Mouse (Mus musculus) limb, embryonic 14.5 days (tissue): ENCODE data around the gene Cops3. TPM values are rescaled to one million over a fixed set of nuclear protein-coding genes. Genes with fewer than 3 reads are reported as not detected.

Experiments used
- ATAC-seq: fragments of 200-750 bp; cut with Nextera tagmentation; 2 replicates; pipeline ENCODE4 v1.8.0; 2017; ENCODE audit warnings: low read depth, moderate number of reproducible peaks, moderate TSS enrichment; ENCODE audit not compliant: low FRiP score
- DNase-seq: peaks from one replicate; pipeline ENCODE4 v3.0.0-alpha.2; 2015; ENCODE audit warnings: low spot score
- H3K27ac ChIP-seq: fragments of 300-500 bp; sonication (generic); replicated peaks from 2 replicates; pipeline ENCODE4 v1.5.1; 2014; ENCODE audit warnings: low read depth, mild to moderate bottlenecking, low read length, moderate library complexity, mixed read lengths
- H3K27me3 ChIP-seq: fragments of 300-500 bp; sonication (generic); 2 replicates; pipeline ENCODE4 v1.6.1; 2014; ENCODE audit warnings: low read length, mixed read lengths; ENCODE audit not compliant: control insufficient read depth, insufficient read depth
- H3K36me3 ChIP-seq: fragments of 300-500 bp; sonication (generic); 2 replicates; pipeline ENCODE4 v1.6.1; 2014; ENCODE audit warnings: mild to moderate bottlenecking, low read length, moderate library complexity, mixed read lengths; ENCODE audit not compliant: control insufficient read depth, insufficient read depth
- H3K4me1 ChIP-seq: fragments of 300-500 bp; sonication (generic); 2 replicates; pipeline ENCODE4 v1.6.1; 2014; ENCODE audit warnings: antibody characterized with exemption, low read length, mixed read lengths; ENCODE audit not compliant: control insufficient read depth, insufficient read depth
- H3K4me2 ChIP-seq: fragments of 300-500 bp; sonication (generic); replicated peaks from 2 replicates; pipeline ENCODE4 v1.6.1; 2014; ENCODE audit warnings: low read depth, mild to moderate bottlenecking, low read length, moderate library complexity; ENCODE audit not compliant: severe bottlenecking
- H3K4me3 ChIP-seq: fragments of 300-500 bp; sonication (generic); replicated peaks from 2 replicates; pipeline ENCODE4 v1.5.1; 2014; ENCODE audit warnings: low read length
- H3K9ac ChIP-seq: fragments of 300-500 bp; sonication (generic); 2 replicates; pipeline ENCODE4 v1.6.1; 2014; ENCODE audit warnings: mild to moderate bottlenecking, low read depth, low read length, moderate library complexity; ENCODE audit not compliant: severe bottlenecking
- H3K9me3 ChIP-seq: fragments of 300-500 bp; sonication (generic); 2 replicates; pipeline ENCODE4 v1.6.1; 2016; ENCODE audit warnings: low read length; ENCODE audit not compliant: control insufficient read depth
- POLR2A ChIP-seq: fragments of 200-500 bp; IDR thresholded peaks from 2 replicates; pipeline ENCODE4 v1.8.0; 2012; ENCODE audit warnings: inconsistent platforms, mild to moderate bottlenecking, moderate library complexity, borderline replicate concordance; ENCODE audit not compliant: insufficient read depth, insufficient read length; ENCODE audit errors: extremely low read depth
- WGBS: fragments of 180-500 bp; shearing (Covaris S2); extraction: QIAGEN DNeasy Blood & Tissue Kit; methylation state at CpG from one replicate; pipeline ENCODE4 v1.1.7; 2014; 5-methylcytosine and 5-hydroxymethylcytosine counted together
- polyA plus RNA-seq, 2 experiments: library from polyadenylated mRNA; depleted of rRNA in 1 of 2; stranded (reverse) in 1 of 2; unstranded in 1 of 2; fragments of >200 nt; fragmentation: Nextera tagmentation in 1 of 2; extraction: Ambion mirVana in 1 of 2; gene quantifications; 2 replicates each; pipeline versions ENCODE4 v1.2.1 to v1.2.3; 2012 to 2014

The Cops3 gene
- polyA plus RNA-seq, 2 experiments: 84.2 to 198 TPM

- Histone ChIP-seq H3K4me3 (peak overlapping the region; percentile 80), H3K4me2 (peak overlapping the region; percentile 72), H3K9ac (peak overlapping the region; percentile 98), H3K27me3 (no peaks in the 10 kb centered on the region), H3K36me3 (peaks cover 46% of the 10 kb centered on the region), H3K4me1 (peaks cover 8% of the 10 kb centered on the region), H3K9me3 (no peaks in the 10 kb centered on the region), H3K27ac (no peak overlapping the region)
- DNase-seq (no peak), ATAC-seq (no peak)
- WGBS: 69% methylated on average over 14 of the region's 14 CpGs
- no peak for TF ChIP-seq POLR2A
Observed at GRCm38 (mm10) chr11:59808170-59808960, 31.3 kb downstream of the Cops3 start.

- ATAC-seq (no peak), DNase-seq (no peak)
- Histone ChIP-seq H3K4me1 (peaks cover 8% of the 10 kb centered on the region), H3K4me2 (no peak overlapping the region), H3K27ac (no peak overlapping the region), H3K4me3 (no peak overlapping the region), H3K9me3 (no peaks in the 10 kb centered on the region), H3K9ac (no peak overlapping the region), H3K36me3 (peaks cover 73% of the 10 kb centered on the region), H3K27me3 (no peaks in the 10 kb centered on the region)
- no peak for TF ChIP-seq POLR2A
- 92% methylated on average over 2 of the region's 2 CpGs for WGBS
Observed at GRCm38 (mm10) chr11:59805656-59806055, 34.0 kb downstream of the Cops3 start.

DNA sequence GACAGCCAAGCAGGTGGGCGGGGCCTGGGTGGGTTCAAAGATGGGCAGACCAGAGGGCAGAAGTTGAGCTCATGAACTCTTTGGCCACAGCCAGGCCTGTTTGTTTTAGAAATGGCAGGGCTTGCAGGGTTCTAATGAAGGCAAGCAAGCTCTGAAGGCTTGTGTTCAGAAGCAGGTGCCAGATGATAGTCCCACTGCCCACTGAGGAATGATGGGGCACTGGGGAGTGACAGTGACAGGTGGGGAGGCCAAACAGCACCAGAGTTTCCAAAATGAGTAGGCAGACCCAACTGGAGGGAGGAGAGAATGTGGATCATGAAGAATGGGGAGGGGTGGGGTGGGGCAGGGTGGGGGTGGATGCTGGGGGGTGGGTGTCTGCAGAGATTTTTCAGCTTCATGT lies 34.4 kb downstream of the Cops3 start:
- TF ChIP-seq POLR2A: no peak
- no peak overlapping the region for H3K9ac ChIP-seq
- H3K36me3 ChIP-seq: peaks cover 77% of the 10 kb centered on the region
- H3K9me3 ChIP-seq: no peaks in the 10 kb centered on the region
- DNase-seq (no peak), ATAC-seq (no peak)
- no peaks in the 10 kb centered on the region for H3K27me3 ChIP-seq
- H3K4me1 ChIP-seq: peaks cover 8% of the 10 kb centered on the region
- no peak overlapping the region for H3K4me3 ChIP-seq
- no peak overlapping the region for H3K4me2 ChIP-seq
- no peak overlapping the region for H3K27ac ChIP-seq
- 85% methylated on average over 1 of the region's 1 CpGs for WGBS

DNA sequence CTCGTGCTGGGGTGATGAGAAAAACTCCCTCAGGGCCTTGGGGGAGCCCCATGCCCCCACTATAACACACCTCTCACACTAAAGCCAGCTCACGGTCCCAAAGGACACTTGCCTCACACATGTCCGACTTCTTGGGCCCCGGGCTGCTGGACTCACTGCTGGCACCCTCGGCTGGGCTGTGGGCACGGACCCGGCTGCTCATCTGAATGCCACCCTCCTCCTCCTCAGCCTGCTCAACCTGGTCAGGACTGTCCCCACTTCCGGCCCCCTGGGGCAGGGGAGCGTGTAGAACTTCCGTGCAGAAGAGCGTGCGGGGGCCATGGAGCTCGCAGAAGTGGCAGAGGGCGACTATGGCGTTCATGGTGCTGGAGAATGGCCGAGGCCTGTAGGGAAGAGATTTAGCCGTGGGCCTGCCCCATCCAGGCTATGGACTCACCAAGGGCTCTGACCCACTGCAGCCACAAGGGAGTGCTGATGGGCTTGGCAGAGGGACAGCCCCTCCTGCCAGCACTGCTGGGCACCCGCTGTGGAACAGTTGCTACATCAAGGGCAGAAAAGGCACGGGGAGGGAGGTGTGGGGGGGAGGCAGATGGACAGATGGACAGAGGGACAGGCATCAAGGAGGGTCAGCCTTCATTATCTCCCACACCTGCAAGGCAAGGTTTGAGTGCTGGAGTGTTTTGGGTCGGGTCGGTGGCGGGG lies 35.1 kb downstream of the Cops3 start:
- Histone ChIP-seq H3K4me2 (no peak overlapping the region), H3K4me1 (peaks cover 8% of the 10 kb centered on the region), H3K4me3 (no peak overlapping the region), H3K27me3 (no peaks in the 10 kb centered on the region), H3K9ac (no peak overlapping the region), H3K9me3 (no peaks in the 10 kb centered on the region), H3K27ac (no peak overlapping the region), H3K36me3 (peaks cover 83% of the 10 kb centered on the region)
- WGBS: 90% methylated on average over 22 of the region's 22 CpGs
- DNase-seq: no peak
- no peak for TF ChIP-seq POLR2A
- no peak for ATAC-seq

- H3K36me3 ChIP-seq: peaks cover 94% of the 10 kb centered on the region
- H3K4me1 ChIP-seq: peaks cover 2% of the 10 kb centered on the region; the same call in 1 of the 2 replicates
- no peaks in the 10 kb centered on the region for H3K27me3 ChIP-seq
- H3K4me2 ChIP-seq: no peak overlapping the region
- ATAC-seq (0 out of 2 replicates have a peak, but pooled peaks have one; percentile 18), DNase-seq (no peak)
- H3K4me3 ChIP-seq: no peak overlapping the region
- 65% methylated on average over 14 of the region's 14 CpGs for WGBS
- no peak for TF ChIP-seq POLR2A
- H3K27ac ChIP-seq: no peak overlapping the region
- H3K9me3 ChIP-seq: no peaks in the 10 kb centered on the region
- no peak overlapping the region for H3K9ac ChIP-seq
Observed at GRCm38 (mm10) chr11:59803516-59803915, 36.1 kb downstream of the Cops3 start.
